Comparison of ENCODE assay signal across 25 mouse cellular contexts in genomic region chr2:170864820-170865219, GRCm38 (mm10).
"Had no signal": no experiment of that assay in that cellular context is flagged by ENCODE, and none has a peak within 500 bp of the region (broad histone marks: within the 10 kb centered on the region; RNA-seq: fewer than 3 reads in every experiment).

No protein-coding gene starts in this region.

- H3K36me3 ChIP-seq: heart, embryonic 10.5 days; heart, embryonic 12.5 days; hindbrain, embryonic 10.5 days; hindbrain, embryonic 12.5 days; intestine, embryonic 15.5 days; limb, embryonic 10.5 days; limb, embryonic 12.5 days; liver, embryonic 13.5 days had no signal

- H3K4me3 ChIP-seq: gastrocnemius, adult 2 months; heart, embryonic 10.5 days; heart, embryonic 12.5 days; hindbrain, embryonic 10.5 days; hindbrain, embryonic 12.5 days; intestine, embryonic 15.5 days; limb, embryonic 10.5 days; limb, embryonic 12.5 days; liver, embryonic 13.5 days had no signal

- DNase-seq: gastrocnemius, adult 2 months; gastrocnemius, postnatal 10 days; gastrocnemius, postnatal 25 days; heart, adult 18-20 months; heart, postnatal 10 days; heart, postnatal 4 days; kidney, adult 18-20 months; kidney, adult 8-10 months; kidney, postnatal 10 days; layer of hippocampus, adult 9-11 months; layer of hippocampus, postnatal 36 days; liver; liver, embryonic 13.5 days had no signal

- H3K27ac ChIP-seq: gastrocnemius, adult 2 months; heart, embryonic 10.5 days; hindbrain, embryonic 10.5 days; hindbrain, embryonic 12.5 days; hindbrain, embryonic 14.5 days; intestine, embryonic 15.5 days; limb, embryonic 10.5 days; limb, embryonic 12.5 days; liver, embryonic 13.5 days had no signal

- H3K9ac ChIP-seq: heart, embryonic 12.5 days; hindbrain, embryonic 12.5 days; hindbrain, embryonic 14.5 days; intestine, embryonic 15.5 days; limb, embryonic 12.5 days; liver, embryonic 13.5 days had no signal

- H3K4me2 ChIP-seq: heart, embryonic 12.5 days; hindbrain, embryonic 12.5 days; hindbrain, embryonic 14.5 days; intestine, embryonic 15.5 days; limb, embryonic 12.5 days; liver, embryonic 11.5 days; liver, embryonic 13.5 days had no signal

- ATAC-seq: hindbrain, embryonic 16.5 days; inflammation-experienced regulatory T-cells, adult 6 months; intestine, embryonic 15.5 days; intestine, postnatal 0 days had no signal

- H3K27me3 ChIP-seq: heart, embryonic 12.5 days; hindbrain, embryonic 12.5 days; intestine, embryonic 15.5 days; limb, embryonic 12.5 days; liver, embryonic 13.5 days had no signal

- H3K4me1 ChIP-seq: hindbrain, embryonic 12.5 days; intestine, embryonic 15.5 days; liver, embryonic 13.5 days had no signal

- H3K9me3 ChIP-seq: heart, embryonic 10.5 days; hindbrain, embryonic 10.5 days; hindbrain, embryonic 12.5 days; intestine, embryonic 15.5 days; limb, embryonic 10.5 days; limb, embryonic 12.5 days had no signal
